Mouse (Mus musculus) right cerebral cortex, adult 2 months (tissue): ENCODE data around the gene Mthfd2l.

Experiments used
- DNase-seq, 2 experiments: peaks; one replicate each; pipeline ENCODE4 v3.0.0; 2021 to 2022; ENCODE audit warnings: low spot score in 2 of 2

The Mthfd2l gene

GRCm38 (mm10) chr5:90930971-90931851 is at the start of gene Mthfd2l:
Gene Mthfd2l, plus strand, starts transcription at chr5:90931117.
- DNase-seq, result peak; percentile 60 to 73

- DNase-seq, result no peak
Measured at GRCm38 (mm10) chr5:90881682-90882081, 49.2 kb upstream of the Mthfd2l start.

- no peak for DNase-seq
Measured at GRCm38 (mm10) chr5:90882146-90882545, 48.8 kb upstream of the Mthfd2l start.

- no peak for DNase-seq
Measured at GRCm38 (mm10) chr5:90884628-90885242, 46.2 kb upstream of the Mthfd2l start.

GRCm38 (mm10) chr5:90888661-90889060 is 42.3 kb upstream of the Mthfd2l start:
- DNase-seq, result no peak

- DNase-seq, result no peak
Measured at GRCm38 (mm10) chr5:90890519-90891463, 40.1 kb upstream of the Mthfd2l start, which contains the start of gene Cxcl1. Gene Cxcl1, plus strand, starts transcription at chr5:90891241.

- no peak for DNase-seq
Measured at GRCm38 (mm10) chr5:90891464-90891813, 39.5 kb upstream of the Mthfd2l start.

- no peak for DNase-seq
Measured at GRCm38 (mm10) chr5:90894231-90894630, 36.7 kb upstream of the Mthfd2l start.

- no peak for DNase-seq
Measured at GRCm38 (mm10) chr5:90897429-90897828, 33.5 kb upstream of the Mthfd2l start.

GRCm38 (mm10) chr5:90899308-90899707 is 31.6 kb upstream of the Mthfd2l start:
- no peak for DNase-seq

GRCm38 (mm10) chr5:90900147-90900546 is 30.8 kb upstream of the Mthfd2l start:
- no peak for DNase-seq

GRCm38 (mm10) chr5:90900688-90901087 is 30.2 kb upstream of the Mthfd2l start:
- no peak for DNase-seq

- no peak for DNase-seq
Measured at GRCm38 (mm10) chr5:90902380-90903260, 28.3 kb upstream of the Mthfd2l start.

GRCm38 (mm10) chr5:90903339-90904020 is 27.4 kb upstream of the Mthfd2l start, which contains the start of gene Cxcl2:
Gene Cxcl2, plus strand, starts transcription at chr5:90903871.
- DNase-seq, result no peak

- peak; percentile 79 for DNase-seq
Measured at GRCm38 (mm10) chr5:90908983-90909382, 21.9 kb upstream of the Mthfd2l start.

- DNase-seq, result no peak
Measured at GRCm38 (mm10) chr5:90919495-90919894, 11.4 kb upstream of the Mthfd2l start.

- DNase-seq, result no peak
Measured at GRCm38 (mm10) chr5:90922958-90923357, 8.0 kb upstream of the Mthfd2l start.

GRCm38 (mm10) chr5:90930546-90930945 is 371 bp upstream of the Mthfd2l start:
- DNase-seq, result no peak

GRCm38 (mm10) chr5:90931911-90932310 is 994 bp downstream of the Mthfd2l start:
- no peak for DNase-seq

- DNase-seq, result no peak
Measured at GRCm38 (mm10) chr5:90936706-90937105, 5.8 kb downstream of the Mthfd2l start.
